Mouse (Mus musculus): ENCODE data around the gene Ago3. TPM values are rescaled to one million over a fixed set of nuclear protein-coding genes. Genes with fewer than 3 reads are reported as not detected.

The Ago3 gene
- polyA plus RNA-seq, 1 experiment: 21.9 TPM

DNA sequence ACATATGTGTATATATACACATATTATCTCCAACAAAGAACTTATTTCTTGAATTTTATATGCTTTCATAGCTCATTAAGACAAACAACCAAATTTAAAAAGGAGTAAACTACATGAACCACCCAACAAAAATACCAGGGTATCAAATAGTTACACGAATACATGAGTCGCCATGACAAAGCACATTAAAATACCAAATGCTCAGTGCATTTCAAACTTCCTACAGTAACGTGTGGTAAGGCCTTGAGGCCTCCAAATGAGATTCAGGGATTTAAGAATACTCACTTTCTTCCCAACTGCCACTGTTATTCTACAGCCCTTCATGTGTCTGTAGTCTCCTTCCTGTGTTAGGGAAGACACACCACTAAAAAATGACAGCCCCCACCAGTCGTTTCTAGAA lies 2.4 kb upstream of the Ago3 start:
- TF ChIP-seq POLR2A (IDR thresholded peaks at IDR 0.05; ENCODE audit: borderline replicate concordance, low read depth, low read length) (no peak), CTCF (IDR thresholded peaks at IDR 0.05; ENCODE audit: low read depth, low read length) (no peak)
- H3K4me1 ChIP-seq (ENCODE audit: control insufficient read depth, insufficient read depth, low read length): peaks cover 35% of the 10 kb centered on the region
- H3K27ac ChIP-seq (ENCODE audit: insufficient read depth, low read depth, low read length): no peak overlapping the region
- H3K4me3 ChIP-seq (ENCODE audit: insufficient read depth, low read length): no peak overlapping the region

DNA sequence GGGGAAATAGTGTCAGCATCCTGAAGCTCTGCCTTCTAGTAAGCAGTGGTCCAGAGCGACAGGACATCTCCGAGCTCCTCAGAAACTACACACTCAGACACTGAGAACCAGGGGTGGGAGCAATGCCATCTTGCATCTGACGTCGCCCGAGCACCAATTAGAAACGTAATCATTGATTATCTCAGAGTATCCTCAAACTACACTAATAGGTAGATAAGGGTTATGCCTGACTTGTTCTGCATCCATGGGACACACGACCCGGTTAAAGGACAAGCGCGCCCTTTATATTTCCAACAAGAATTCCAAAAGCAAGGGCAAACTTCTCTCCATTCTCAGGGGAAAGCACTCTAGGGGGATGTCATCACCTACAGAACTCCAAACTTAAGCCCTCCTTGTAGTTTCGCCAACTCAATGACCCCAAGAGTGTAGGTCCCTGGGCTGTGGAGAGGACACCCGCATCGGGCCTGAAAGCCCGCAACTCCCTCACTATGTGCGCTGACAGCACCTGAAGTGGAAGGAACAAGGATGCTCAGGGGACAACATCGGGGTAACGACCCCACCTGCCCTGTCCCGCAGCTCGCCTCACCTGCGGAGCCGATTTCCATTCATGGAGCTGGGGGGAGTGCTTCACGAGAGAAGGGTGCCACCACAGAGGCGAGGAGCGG lies 542 bp downstream of the Ago3 start:
- peaks cover 16% of the 10 kb centered on the region for H3K4me1 ChIP-seq (ENCODE audit: control insufficient read depth, insufficient read depth, low read length)
- TF ChIP-seq CTCF (IDR thresholded peaks at IDR 0.05; ENCODE audit: low read depth, low read length) (no peak), POLR2A (IDR thresholded peaks at IDR 0.05; ENCODE audit: borderline replicate concordance, low read depth, low read length) (no peak)
- H3K27ac ChIP-seq (ENCODE audit: insufficient read depth, low read depth, low read length): peak overlapping the region; percentile 85
- peak overlapping the region; percentile 76 for H3K4me3 ChIP-seq (ENCODE audit: insufficient read depth, low read length)

DNA sequence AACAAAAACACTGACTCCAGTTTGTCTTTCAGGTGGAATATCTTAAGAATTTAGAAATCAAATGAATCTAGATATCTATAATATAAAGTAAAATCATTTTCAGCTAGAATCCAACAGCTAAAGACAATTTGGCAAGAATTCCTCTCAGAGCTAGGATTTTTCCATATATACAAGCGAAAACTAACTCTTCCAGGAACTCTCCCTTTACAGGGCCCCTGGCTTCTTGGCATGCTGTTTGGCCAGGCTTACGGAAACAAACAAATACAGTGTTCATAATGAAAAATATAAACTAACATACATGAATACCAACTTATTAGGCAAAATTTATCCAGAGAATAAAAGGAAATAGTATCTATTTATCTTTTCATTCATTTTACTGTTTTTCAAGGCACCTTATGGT lies 5.5 kb downstream of the Ago3 start:
- TF ChIP-seq POLR2A (IDR thresholded peaks at IDR 0.05; ENCODE audit: borderline replicate concordance, low read depth, low read length) (no peak), CTCF (IDR thresholded peaks at IDR 0.05; ENCODE audit: low read depth, low read length) (no peak)
- Histone ChIP-seq H3K4me1 (ENCODE audit: control insufficient read depth, insufficient read depth, low read length) (peaks cover 4% of the 10 kb centered on the region; the same call in 1 of the 2 replicates), H3K4me3 (ENCODE audit: insufficient read depth, low read length) (no peak overlapping the region), H3K27ac (ENCODE audit: insufficient read depth, low read depth, low read length) (no peak overlapping the region)

DNA sequence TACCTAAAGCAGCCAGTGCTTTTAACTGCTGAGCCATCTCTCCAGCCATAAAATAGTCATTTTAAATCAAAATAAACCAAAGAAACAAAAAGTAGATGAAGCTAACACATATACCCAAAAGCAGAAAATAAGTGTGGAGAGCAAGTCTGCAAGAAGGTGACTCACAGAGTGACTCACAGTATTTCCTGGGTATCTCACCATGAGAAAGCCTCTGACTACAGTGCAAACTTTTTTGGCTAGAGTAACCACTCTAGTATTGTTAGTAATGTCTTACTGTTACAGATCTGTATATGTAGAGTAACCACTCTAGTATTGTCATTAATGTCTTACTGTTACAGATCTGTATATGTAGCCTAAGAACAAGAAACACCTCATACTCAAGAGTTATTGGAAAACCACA lies 13.6 kb downstream of the Ago3 start:
- Histone ChIP-seq H3K4me3 (ENCODE audit: insufficient read depth, low read length) (no peak overlapping the region), H3K27ac (ENCODE audit: insufficient read depth, low read depth, low read length) (no peak overlapping the region), H3K4me1 (ENCODE audit: control insufficient read depth, insufficient read depth, low read length) (peaks cover 18% of the 10 kb centered on the region)
- TF ChIP-seq POLR2A (IDR thresholded peaks at IDR 0.05; ENCODE audit: borderline replicate concordance, low read depth, low read length) (no peak), CTCF (IDR thresholded peaks at IDR 0.05; ENCODE audit: low read depth, low read length) (no peak)

DNA sequence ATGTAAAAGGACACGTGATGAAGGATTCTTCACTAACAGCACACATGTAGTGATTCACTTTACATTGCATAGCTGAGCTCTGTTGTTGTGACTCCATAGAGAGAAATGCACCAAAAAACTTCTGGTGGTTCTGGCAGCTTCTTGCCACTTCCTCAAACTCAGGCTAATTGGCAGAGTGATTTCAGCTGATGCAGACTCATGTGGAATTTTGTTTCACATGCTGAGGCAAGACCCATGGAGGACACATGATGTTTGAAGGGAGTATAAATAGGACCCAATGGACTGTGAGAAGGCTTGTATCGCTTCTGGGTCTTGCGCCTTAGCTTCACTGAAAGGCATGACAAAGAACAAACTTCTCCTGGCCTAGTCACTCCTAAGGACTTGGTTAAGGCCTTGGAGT lies 16.8 kb downstream of the Ago3 start:
- TF ChIP-seq POLR2A (IDR thresholded peaks at IDR 0.05; ENCODE audit: borderline replicate concordance, low read depth, low read length) (no peak), CTCF (IDR thresholded peaks at IDR 0.05; ENCODE audit: low read depth, low read length) (no peak)
- H3K4me1 ChIP-seq (ENCODE audit: control insufficient read depth, insufficient read depth, low read length): peaks cover 18% of the 10 kb centered on the region
- no peak overlapping the region for H3K4me3 ChIP-seq (ENCODE audit: insufficient read depth, low read length)
- peak overlapping the region; percentile 90 for H3K27ac ChIP-seq (ENCODE audit: insufficient read depth, low read depth, low read length)

DNA sequence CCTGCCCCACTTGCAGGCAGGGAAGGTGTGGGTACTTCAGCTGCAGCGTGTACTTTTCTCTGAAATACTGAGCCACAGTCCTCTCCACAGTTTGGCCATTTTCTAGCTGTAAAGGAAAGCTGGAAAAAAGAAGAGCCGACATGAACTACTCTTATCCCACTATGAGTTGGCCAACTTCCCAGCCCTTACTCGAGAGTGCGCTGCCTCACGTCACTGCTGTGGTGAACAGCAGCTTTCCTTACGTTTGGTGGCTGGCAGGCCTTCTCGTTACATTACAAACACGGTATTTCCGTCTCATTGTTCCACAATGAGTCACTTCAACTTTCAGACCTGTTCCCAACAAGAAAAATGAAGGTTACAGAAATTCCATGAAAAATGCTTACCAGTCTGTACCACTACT lies 57.9 kb downstream of the Ago3 start:
- no peak for TF ChIP-seq CTCF (IDR thresholded peaks at IDR 0.05; ENCODE audit: low read depth, low read length)
- no peak for TF ChIP-seq POLR2A (IDR thresholded peaks at IDR 0.05; ENCODE audit: borderline replicate concordance, low read depth, low read length)
- Histone ChIP-seq H3K4me3 (ENCODE audit: insufficient read depth, low read length) (no peak overlapping the region), H3K27ac (ENCODE audit: insufficient read depth, low read depth, low read length) (no peak overlapping the region)

DNA sequence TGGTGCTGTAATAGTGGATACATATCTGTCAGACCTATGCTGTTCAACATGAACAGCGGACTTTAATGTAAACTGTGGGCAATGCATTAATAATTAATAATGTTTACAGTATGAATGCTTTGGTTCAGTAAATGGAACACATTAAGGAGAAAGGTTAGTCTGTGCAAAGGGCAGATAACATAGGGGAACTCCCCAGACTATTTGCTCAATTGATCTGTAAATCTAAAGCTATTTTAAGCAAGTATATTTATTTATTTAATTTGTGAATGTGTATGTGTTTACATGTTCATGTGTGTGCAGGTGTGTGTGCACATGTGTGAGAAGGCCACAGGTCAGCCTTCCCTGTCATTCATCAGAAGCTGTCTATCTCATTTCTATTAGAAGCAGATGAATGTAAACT lies 69.3 kb downstream of the Ago3 start:
- TF ChIP-seq CTCF (IDR thresholded peaks at IDR 0.05; ENCODE audit: low read depth, low read length) (no peak), POLR2A (IDR thresholded peaks at IDR 0.05; ENCODE audit: borderline replicate concordance, low read depth, low read length) (no peak)
- H3K4me3 ChIP-seq (ENCODE audit: insufficient read depth, low read length): no peak overlapping the region
- H3K4me1 ChIP-seq (ENCODE audit: control insufficient read depth, insufficient read depth, low read length): no peaks in the 10 kb centered on the region
- no peak overlapping the region for H3K27ac ChIP-seq (ENCODE audit: insufficient read depth, low read depth, low read length)

More for the DNA sequence above, 57.9 kb downstream of the Ago3 start:
- no peaks in the 10 kb centered on the region for H3K4me1 ChIP-seq (ENCODE audit: control insufficient read depth, insufficient read depth, low read length)

DNA sequence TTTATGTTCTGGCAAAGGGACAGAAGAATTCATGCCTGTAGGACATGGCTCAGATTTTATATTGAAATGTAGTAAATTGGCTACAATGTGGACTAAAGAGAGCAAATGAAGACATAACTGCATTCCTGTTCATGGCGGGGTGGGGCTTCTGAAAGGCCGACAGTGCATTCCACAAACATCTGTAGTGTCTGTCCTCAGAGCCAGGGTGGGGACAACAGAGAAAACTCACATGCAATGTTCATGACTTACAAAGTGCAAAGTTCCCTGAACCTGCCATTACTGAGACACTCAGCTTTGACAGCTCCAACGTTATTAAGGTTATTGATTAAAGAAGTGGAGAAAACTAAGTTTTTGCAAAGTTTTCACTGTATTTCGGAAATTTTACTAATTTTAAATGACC lies 85.9 kb downstream of the Ago3 start:
- TF ChIP-seq POLR2A (IDR thresholded peaks at IDR 0.05; ENCODE audit: borderline replicate concordance, low read depth, low read length) (no peak), CTCF (IDR thresholded peaks at IDR 0.05; ENCODE audit: low read depth, low read length) (no peak)
- Histone ChIP-seq H3K27ac (ENCODE audit: insufficient read depth, low read depth, low read length) (no peak overlapping the region), H3K4me1 (ENCODE audit: control insufficient read depth, insufficient read depth, low read length) (peaks cover 3% of the 10 kb centered on the region; the same call in 1 of the 2 replicates), H3K4me3 (ENCODE audit: insufficient read depth, low read length) (no peak overlapping the region)

DNA sequence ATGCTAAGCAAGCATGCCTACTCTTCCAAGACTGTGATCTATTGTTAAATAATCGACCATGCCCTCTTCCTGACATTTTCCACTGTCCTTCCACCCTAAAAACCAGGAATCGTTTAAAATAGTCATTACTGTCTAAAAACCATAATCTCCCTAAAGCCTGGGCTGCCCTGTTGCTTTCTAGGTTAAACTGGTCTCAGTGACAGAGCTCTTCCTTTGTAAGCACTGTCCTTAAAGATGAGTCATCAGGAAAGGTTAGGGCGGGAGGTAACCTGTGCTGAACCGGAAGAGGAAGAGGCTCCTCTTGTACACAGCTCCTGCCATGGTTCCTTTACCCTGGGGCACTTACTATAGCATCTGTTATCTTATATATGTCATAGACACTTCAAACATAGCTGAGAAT lies 89.9 kb downstream of the Ago3 start:
- no peak overlapping the region for H3K4me3 ChIP-seq (ENCODE audit: insufficient read depth, low read length)

DNA sequence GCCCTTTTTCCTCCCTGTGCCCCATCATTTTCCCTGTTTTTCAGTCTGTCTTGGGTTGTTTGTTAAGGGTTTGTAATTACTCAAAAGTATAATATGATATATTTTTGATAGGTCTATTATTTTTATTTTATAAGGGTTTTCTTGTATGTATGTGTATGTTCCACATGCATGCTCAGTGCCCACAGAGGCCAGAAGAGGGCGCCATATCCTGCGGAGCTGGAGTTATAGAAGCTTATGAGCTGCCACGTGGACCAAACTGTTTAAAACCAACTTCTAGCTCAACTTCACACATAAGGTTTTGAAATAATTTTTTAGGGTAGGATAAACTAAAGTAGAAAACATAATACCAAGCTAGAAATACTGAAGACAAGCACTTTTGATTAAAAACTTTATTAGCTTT lies 97.0 kb downstream of the Ago3 start:
- no peak overlapping the region for H3K27ac ChIP-seq (ENCODE audit: insufficient read depth, low read depth, low read length)
- H3K4me3 ChIP-seq (ENCODE audit: insufficient read depth, low read length): no peak overlapping the region
- TF ChIP-seq POLR2A (IDR thresholded peaks at IDR 0.05; ENCODE audit: borderline replicate concordance, low read depth, low read length) (no peak), CTCF (IDR thresholded peaks at IDR 0.05; ENCODE audit: low read depth, low read length) (peak; percentile 70)
- no peaks in the 10 kb centered on the region for H3K4me1 ChIP-seq (ENCODE audit: control insufficient read depth, insufficient read depth, low read length)

More for the DNA sequence above, 89.9 kb downstream of the Ago3 start:
- Histone ChIP-seq H3K27ac (ENCODE audit: insufficient read depth, low read depth, low read length) (no peak overlapping the region), H3K4me1 (ENCODE audit: control insufficient read depth, insufficient read depth, low read length) (peaks cover 3% of the 10 kb centered on the region; the same call in 1 of the 2 replicates)
- TF ChIP-seq POLR2A (IDR thresholded peaks at IDR 0.05; ENCODE audit: borderline replicate concordance, low read depth, low read length): no peak
- no peak for TF ChIP-seq CTCF (IDR thresholded peaks at IDR 0.05; ENCODE audit: low read depth, low read length)

Measured in bone marrow macrophage, adult 2 months (primary cell).